Mouse (Mus musculus): Measurements from ENCODE around the gene Ccdc6. TPM values are rescaled to one million over a fixed set of nuclear protein-coding genes. Genes with fewer than 3 reads are reported as not detected.
A peak's percentile ranks its signal among the peaks of the same experiment; 100 is the strongest.

Gene Ccdc6
- polyA plus RNA-seq, 1 experiment from 2014 or later, result 13.1 TPM

DNA sequence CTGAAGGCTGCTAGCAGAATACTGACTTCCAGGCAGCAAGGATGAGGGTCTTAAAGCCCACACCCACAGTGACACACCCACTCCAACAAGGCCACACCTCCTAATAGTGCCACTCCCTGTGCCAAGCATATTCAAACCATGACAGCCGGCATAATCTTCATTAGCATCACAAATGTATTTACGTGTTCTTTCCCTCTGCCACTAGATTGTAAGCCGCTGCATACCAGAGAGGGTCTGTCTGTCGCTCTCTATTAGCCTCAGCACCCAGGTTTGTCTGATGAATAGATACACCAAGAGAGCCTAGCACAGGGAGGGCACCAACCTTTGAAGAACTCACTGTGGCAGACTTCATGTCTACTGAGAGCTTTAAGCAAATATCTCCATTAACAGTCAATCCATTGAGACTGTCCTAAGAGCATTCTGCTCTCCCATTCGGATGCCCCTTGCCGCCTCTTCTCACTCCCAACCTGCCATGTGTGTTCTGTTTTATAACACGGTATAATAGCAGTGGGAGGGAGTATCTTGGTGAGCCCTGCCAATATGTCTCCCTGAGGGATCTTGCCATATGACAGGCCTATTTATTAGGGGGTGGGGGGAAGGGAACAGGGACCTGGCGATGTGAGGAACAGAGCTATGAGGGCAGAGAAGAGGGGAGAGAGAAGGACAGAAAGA, 30.3 kb upstream of the Ccdc6 start:
- H3K36me3 ChIP-seq (ENCODE audit: control insufficient read depth, insufficient read depth, low read length), result no peaks in the 10 kb centered on the region
- peaks cover 4% of the 10 kb centered on the region; the same call in 1 of the 2 replicates for H3K9me3 ChIP-seq (replicated peaks; ENCODE audit: control insufficient read depth, low read length)
- no peak for ATAC-seq (ENCODE audit: insufficient read depth, low FRiP score)
- no peak overlapping the region for H3K9ac ChIP-seq (ENCODE audit: low read length)
- H3K4me2 ChIP-seq (ENCODE audit: low read depth, low read length), result no peak overlapping the region
- WGBS, result 53% methylated on average over 8 of the region's 8 CpGs
- no peaks in the 10 kb centered on the region for H3K4me1 ChIP-seq (ENCODE audit: control insufficient read depth, insufficient read depth, low read length)
- H3K4me3 ChIP-seq (replicated peaks; ENCODE audit: low read length), result no peak overlapping the region
- H3K27ac ChIP-seq (ENCODE audit: low read length), result no peak overlapping the region
- H3K27me3 ChIP-seq (ENCODE audit: control insufficient read depth, insufficient read depth, low read length), result no peaks in the 10 kb centered on the region

DNA sequence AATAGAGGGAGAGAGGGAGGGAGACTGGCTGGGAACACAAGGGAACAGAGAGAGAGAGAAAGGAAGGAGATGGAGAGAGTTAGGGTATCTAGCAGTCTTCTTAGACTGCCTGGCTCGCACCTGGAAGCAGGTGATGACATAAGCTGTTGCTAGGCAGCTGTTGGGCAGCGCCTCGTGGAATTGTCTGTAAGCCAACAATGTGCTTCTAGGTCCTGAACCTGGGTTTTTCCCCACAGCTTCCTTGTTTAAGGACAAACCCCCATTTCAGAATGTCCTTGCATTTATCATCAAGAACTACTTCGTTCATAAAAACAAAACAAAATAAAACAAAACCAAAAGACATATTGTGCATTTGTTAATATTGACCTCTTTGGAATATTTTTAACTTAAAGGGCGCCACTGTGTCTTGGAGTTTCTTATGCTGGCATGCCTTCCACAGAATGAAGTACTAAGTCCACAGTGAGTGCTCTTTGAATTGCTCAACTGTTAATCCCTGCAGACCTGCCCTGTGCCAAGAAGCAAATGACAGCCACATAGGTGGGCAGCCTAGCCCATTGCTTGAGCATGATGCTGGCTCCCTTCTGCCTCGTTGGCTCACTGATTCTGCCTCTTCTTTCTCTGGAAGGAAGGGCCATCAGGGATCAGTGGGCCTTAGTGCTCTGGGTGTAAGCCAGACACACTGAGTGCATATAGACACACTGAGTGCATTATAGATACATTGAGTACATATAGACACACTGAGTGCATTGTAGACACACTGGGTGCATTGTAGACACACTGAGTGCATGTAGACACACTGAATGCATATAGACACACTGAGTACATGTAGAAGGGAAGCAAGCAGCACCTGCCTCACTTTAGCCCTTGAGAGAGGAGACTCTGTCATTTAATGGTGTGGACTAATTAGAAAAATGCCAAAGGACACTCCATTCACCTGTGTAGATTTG, 29.5 kb upstream of the Ccdc6 start:
- Histone ChIP-seq H3K27ac (ENCODE audit: low read length) (no peak overlapping the region), H3K4me3 (replicated peaks; ENCODE audit: low read length) (no peak overlapping the region), H3K36me3 (ENCODE audit: control insufficient read depth, insufficient read depth, low read length) (no peaks in the 10 kb centered on the region), H3K4me2 (ENCODE audit: low read depth, low read length) (no peak overlapping the region), H3K9me3 (replicated peaks; ENCODE audit: control insufficient read depth, low read length) (peaks cover 4% of the 10 kb centered on the region; the same call in 1 of the 2 replicates), H3K4me1 (ENCODE audit: control insufficient read depth, insufficient read depth, low read length) (no peaks in the 10 kb centered on the region), H3K9ac (ENCODE audit: low read length) (no peak overlapping the region), H3K27me3 (ENCODE audit: control insufficient read depth, insufficient read depth, low read length) (no peaks in the 10 kb centered on the region)
- WGBS, result 53% methylated on average over 6 of the region's 6 CpGs
- ATAC-seq (ENCODE audit: insufficient read depth, low FRiP score), result no peak

DNA sequence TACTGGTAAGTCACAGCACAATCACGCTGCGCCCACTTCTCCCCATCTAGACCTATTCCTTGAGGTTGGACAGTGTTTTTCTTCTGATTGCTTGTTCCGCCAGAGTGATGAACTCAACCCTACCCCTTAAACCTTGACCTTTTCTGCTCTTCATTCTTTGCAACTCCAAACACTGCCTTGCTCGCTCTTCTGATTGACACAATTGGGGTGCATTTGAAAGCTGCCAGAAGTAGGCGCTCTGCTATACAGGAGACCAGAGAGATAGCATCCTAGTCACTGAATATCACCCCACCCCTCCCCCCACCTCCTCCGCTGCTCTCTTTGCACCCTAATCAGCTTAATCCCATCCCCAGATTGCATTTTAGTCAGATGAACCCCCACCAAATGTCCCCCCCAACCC, 27.6 kb upstream of the Ccdc6 start:
- H3K27me3 ChIP-seq (ENCODE audit: control insufficient read depth, insufficient read depth, low read length), result no peaks in the 10 kb centered on the region
- H3K4me2 ChIP-seq (ENCODE audit: low read depth, low read length), result no peak overlapping the region
- H3K9ac ChIP-seq (ENCODE audit: low read length), result no peak overlapping the region
- no peak for ATAC-seq (ENCODE audit: insufficient read depth, low FRiP score)
- H3K4me1 ChIP-seq (ENCODE audit: control insufficient read depth, insufficient read depth, low read length), result no peaks in the 10 kb centered on the region
- H3K36me3 ChIP-seq (ENCODE audit: control insufficient read depth, insufficient read depth, low read length), result no peaks in the 10 kb centered on the region
- 57% methylated on average over 6 of the region's 6 CpGs for WGBS
- peaks cover 4% of the 10 kb centered on the region; the same call in 1 of the 2 replicates for H3K9me3 ChIP-seq (replicated peaks; ENCODE audit: control insufficient read depth, low read length)
- H3K27ac ChIP-seq (ENCODE audit: low read length), result no peak overlapping the region
- H3K4me3 ChIP-seq (replicated peaks; ENCODE audit: low read length), result no peak overlapping the region

DNA sequence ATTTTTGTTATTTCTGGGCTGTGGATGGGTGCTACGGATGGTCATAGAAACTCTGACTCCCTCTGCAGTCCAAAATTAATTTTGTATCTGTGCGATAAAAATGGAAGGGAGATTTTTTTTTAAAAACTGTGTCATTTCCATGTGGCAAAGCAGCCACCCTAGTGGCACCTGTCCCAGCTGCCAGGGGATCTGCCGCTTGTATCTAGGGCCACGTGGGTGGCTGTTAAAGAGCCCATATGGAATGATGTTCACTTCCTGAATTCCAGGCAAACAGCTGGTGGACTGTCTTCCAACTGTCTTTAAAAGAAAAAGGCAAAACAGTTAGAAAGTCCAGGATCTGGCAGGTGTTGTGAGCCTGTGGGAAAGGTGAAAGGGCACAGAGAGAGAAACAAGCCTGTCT, 25.6 kb upstream of the Ccdc6 start:
- H3K9me3 ChIP-seq (replicated peaks; ENCODE audit: control insufficient read depth, low read length), result peaks cover 4% of the 10 kb centered on the region; the same call in 1 of the 2 replicates
- no peaks in the 10 kb centered on the region for H3K36me3 ChIP-seq (ENCODE audit: control insufficient read depth, insufficient read depth, low read length)
- H3K27ac ChIP-seq (ENCODE audit: low read length), result no peak overlapping the region
- H3K9ac ChIP-seq (ENCODE audit: low read length), result no peak overlapping the region
- H3K27me3 ChIP-seq (ENCODE audit: control insufficient read depth, insufficient read depth, low read length), result no peaks in the 10 kb centered on the region
- ATAC-seq (ENCODE audit: insufficient read depth, low FRiP score), result no peak
- no peak overlapping the region for H3K4me3 ChIP-seq (replicated peaks; ENCODE audit: low read length)
- WGBS, result 85% methylated on average over 4 of the region's 4 CpGs
- no peak overlapping the region for H3K4me2 ChIP-seq (ENCODE audit: low read depth, low read length)
- no peaks in the 10 kb centered on the region for H3K4me1 ChIP-seq (ENCODE audit: control insufficient read depth, insufficient read depth, low read length)

DNA sequence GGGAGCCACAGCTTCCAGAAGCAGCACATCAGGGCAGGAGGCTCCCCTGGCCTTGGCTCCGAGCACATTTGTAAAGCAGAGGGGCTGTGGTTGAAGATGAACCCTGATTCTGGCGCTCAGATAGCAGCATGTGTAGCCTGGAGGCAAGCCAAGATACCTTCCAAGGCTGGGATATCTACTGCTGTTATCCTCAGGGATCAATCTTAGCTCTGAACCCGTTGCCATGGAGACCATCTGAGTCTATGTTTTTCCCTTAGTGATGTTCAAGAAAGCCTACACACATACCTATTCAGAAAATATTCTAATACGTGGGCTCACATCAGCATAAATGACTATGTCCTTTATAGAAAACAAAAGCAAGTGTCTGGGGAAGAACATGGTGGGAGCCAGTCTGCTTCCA, 19.5 kb upstream of the Ccdc6 start:
- no peak for ATAC-seq (ENCODE audit: insufficient read depth, low FRiP score)
- Histone ChIP-seq H3K9ac (ENCODE audit: low read length) (no peak overlapping the region), H3K9me3 (replicated peaks; ENCODE audit: control insufficient read depth, low read length) (no peaks in the 10 kb centered on the region), H3K36me3 (ENCODE audit: control insufficient read depth, insufficient read depth, low read length) (no peaks in the 10 kb centered on the region), H3K4me3 (replicated peaks; ENCODE audit: low read length) (no peak overlapping the region), H3K4me2 (ENCODE audit: low read depth, low read length) (no peak overlapping the region), H3K4me1 (ENCODE audit: control insufficient read depth, insufficient read depth, low read length) (peaks cover 15% of the 10 kb centered on the region), H3K27me3 (ENCODE audit: control insufficient read depth, insufficient read depth, low read length) (no peaks in the 10 kb centered on the region), H3K27ac (ENCODE audit: low read length) (no peak overlapping the region)
- 65% methylated on average over 4 of the region's 4 CpGs for WGBS

DNA sequence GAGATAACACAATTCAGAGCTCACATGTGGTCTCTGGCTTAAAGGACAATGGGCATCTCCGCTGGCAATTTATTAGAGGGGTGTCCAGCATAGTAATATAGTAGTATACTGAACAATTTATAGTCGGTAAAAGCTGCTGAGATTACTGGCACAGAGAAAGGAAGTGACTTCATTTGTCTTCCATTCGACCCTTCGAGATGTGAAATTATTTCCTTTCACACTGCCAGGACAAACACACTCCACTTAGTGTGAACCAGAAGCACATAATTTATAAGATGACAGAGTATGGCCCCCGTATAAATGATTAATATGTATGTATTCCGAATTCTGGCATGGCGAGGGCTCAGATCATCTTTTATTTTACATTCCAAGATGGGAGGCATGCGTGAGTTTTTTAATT, 16.0 kb upstream of the Ccdc6 start:
- 39% methylated on average over 8 of the region's 8 CpGs for WGBS
- Histone ChIP-seq H3K9me3 (replicated peaks; ENCODE audit: control insufficient read depth, low read length) (no peaks in the 10 kb centered on the region), H3K27ac (ENCODE audit: low read length) (peak overlapping the region; percentile 53), H3K4me1 (ENCODE audit: control insufficient read depth, insufficient read depth, low read length) (peaks cover 15% of the 10 kb centered on the region), H3K4me3 (replicated peaks; ENCODE audit: low read length) (no peak overlapping the region), H3K9ac (ENCODE audit: low read length) (no peak overlapping the region), H3K36me3 (ENCODE audit: control insufficient read depth, insufficient read depth, low read length) (no peaks in the 10 kb centered on the region), H3K4me2 (ENCODE audit: low read depth, low read length) (no peak overlapping the region), H3K27me3 (ENCODE audit: control insufficient read depth, insufficient read depth, low read length) (no peaks in the 10 kb centered on the region)
- ATAC-seq (ENCODE audit: insufficient read depth, low FRiP score), result no peak

DNA sequence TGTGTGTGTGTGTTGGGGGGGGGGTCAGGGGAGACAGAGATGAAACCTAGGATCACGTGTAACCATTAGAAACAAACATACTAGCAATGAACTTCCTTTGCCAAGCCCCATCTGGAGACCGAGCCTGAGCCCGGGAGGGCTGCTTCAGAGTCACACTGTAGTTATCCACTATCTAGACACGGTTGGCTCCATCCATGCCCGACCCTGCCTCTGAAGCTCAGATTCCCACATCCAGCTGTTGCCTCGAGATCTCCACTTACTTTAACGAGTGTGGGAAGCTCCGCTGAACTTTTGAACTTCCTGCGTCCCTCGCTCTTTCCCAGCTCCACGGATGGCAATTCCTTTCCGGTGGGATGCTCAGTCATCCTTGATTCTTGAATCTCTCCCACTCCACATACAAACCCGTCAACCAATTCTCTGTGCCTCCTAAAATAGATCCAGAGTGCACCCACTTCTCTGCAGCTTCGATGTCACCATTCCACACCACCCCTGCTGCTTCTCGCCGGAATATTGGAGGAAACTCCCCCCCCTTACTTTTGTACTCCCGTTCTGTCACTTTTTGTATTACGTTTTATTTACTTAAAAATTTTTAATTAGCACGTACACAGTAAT, 15.3 kb upstream of the Ccdc6 start:
- Histone ChIP-seq H3K4me3 (replicated peaks; ENCODE audit: low read length) (no peak overlapping the region), H3K27ac (ENCODE audit: low read length) (peak overlapping the region; percentile 53; the same call in 1 of the 2 replicates)

DNA sequence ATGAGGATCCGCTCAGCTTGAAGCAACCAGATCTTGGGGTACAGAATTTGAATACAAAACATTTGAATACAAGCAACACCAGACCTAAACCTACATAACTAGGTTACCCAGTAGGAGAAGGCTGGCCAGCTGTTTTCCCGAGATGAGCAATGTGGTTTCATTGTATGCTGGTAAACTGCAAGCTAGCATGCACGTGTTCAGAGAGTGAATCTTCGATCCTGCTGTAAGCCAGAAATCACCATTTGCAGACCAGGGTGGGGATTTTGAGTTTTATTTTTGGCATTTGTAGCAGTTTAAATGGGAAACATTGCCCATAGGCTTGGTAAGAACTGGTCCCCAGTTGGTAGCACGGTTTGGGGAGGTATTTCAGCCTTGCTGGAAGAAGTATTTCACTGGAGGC, 13.7 kb upstream of the Ccdc6 start:
- H3K9ac ChIP-seq (ENCODE audit: low read length), result no peak overlapping the region
- H3K27ac ChIP-seq (ENCODE audit: low read length), result no peak overlapping the region
- no peak overlapping the region for H3K4me3 ChIP-seq (replicated peaks; ENCODE audit: low read length)
- H3K4me1 ChIP-seq (ENCODE audit: control insufficient read depth, insufficient read depth, low read length), result peaks cover 15% of the 10 kb centered on the region
- ATAC-seq (ENCODE audit: insufficient read depth, low FRiP score), result no peak
- no peaks in the 10 kb centered on the region for H3K36me3 ChIP-seq (ENCODE audit: control insufficient read depth, insufficient read depth, low read length)
- no peak overlapping the region for H3K4me2 ChIP-seq (ENCODE audit: low read depth, low read length)
- peaks cover 6% of the 10 kb centered on the region; the same call in 1 of the 2 replicates for H3K9me3 ChIP-seq (replicated peaks; ENCODE audit: control insufficient read depth, low read length)
- 82% methylated on average over 5 of the region's 5 CpGs for WGBS
- H3K27me3 ChIP-seq (ENCODE audit: control insufficient read depth, insufficient read depth, low read length), result no peaks in the 10 kb centered on the region

More for the DNA sequence above, 15.3 kb upstream of the Ccdc6 start:
- Histone ChIP-seq H3K27me3 (ENCODE audit: control insufficient read depth, insufficient read depth, low read length) (no peaks in the 10 kb centered on the region), H3K4me1 (ENCODE audit: control insufficient read depth, insufficient read depth, low read length) (peaks cover 15% of the 10 kb centered on the region), H3K9me3 (replicated peaks; ENCODE audit: control insufficient read depth, low read length) (no peaks in the 10 kb centered on the region), H3K9ac (ENCODE audit: low read length) (no peak overlapping the region), H3K36me3 (ENCODE audit: control insufficient read depth, insufficient read depth, low read length) (no peaks in the 10 kb centered on the region), H3K4me2 (ENCODE audit: low read depth, low read length) (no peak overlapping the region)
- peak; percentile 44; the same call in 1 of the 2 replicates for ATAC-seq (ENCODE audit: insufficient read depth, low FRiP score)
- WGBS, result 42% methylated on average over 19 of the region's 19 CpGs

Measured in stomach, embryonic 16.5 days (tissue).